Mouse (Mus musculus) E14TG2a.4 (cell line): ENCODE results near the gene Ssh1.

ENCODE experiments used
- CTCF ChIP-seq: conservative IDR thresholded peaks from 2 replicates; pipeline ENCODE4 v1.5.1; 2014; ENCODE audit warnings: low read length
- NANOG ChIP-seq: IDR thresholded peaks from 2 replicates; pipeline ENCODE4 v1.6.1; 2014; ENCODE audit warnings: borderline replicate concordance, low read length, mixed read lengths
- POU5F1 ChIP-seq: IDR thresholded peaks from 2 replicates; pipeline ENCODE4 v1.6.1; 2014; ENCODE audit warnings: low read length, borderline replicate concordance

GRCm38 (mm10) chr5:114027217-114027944 is 33.7 kb upstream of the Ssh1 start:
- no peak for TF ChIP-seq CTCF
- no peak for TF ChIP-seq NANOG
- no peak for TF ChIP-seq POU5F1
